Mouse (Mus musculus) stomach, embryonic 16.5 days (tissue): ENCODE results near the gene Gkap1. TPM values are rescaled to one million over a fixed set of nuclear protein-coding genes. Genes with fewer than 3 reads are reported as not detected.

ENCODE experiments used
- ATAC-seq: fragments of 200-750 bp; cut with Nextera tagmentation; 2 replicates; pipeline ENCODE4 v1.8.0; 2017; ENCODE audit warnings: moderate number of reproducible peaks, moderate TSS enrichment; ENCODE audit not compliant: insufficient read depth, low FRiP score
- H3K27ac ChIP-seq: fragments of 300-500 bp; sonication (generic); 2 replicates; pipeline ENCODE4 v1.5.1; 2014; ENCODE audit warnings: low read length
- H3K27me3 ChIP-seq: fragments of 300-500 bp; sonication (generic); 2 replicates; pipeline ENCODE4 v1.6.1; 2014; ENCODE audit warnings: low read length, control low read depth, mixed read lengths; ENCODE audit not compliant: control insufficient read depth, insufficient read depth
- H3K36me3 ChIP-seq: fragments of 300-500 bp; sonication (generic); 2 replicates; pipeline ENCODE4 v1.6.1; 2014; ENCODE audit warnings: low read length; ENCODE audit not compliant: control insufficient read depth, insufficient read depth
- H3K4me1 ChIP-seq: fragments of 300-500 bp; sonication (generic); 2 replicates; pipeline ENCODE4 v1.6.1; 2014; ENCODE audit warnings: low read length, control low read depth, mixed read lengths; ENCODE audit not compliant: control insufficient read depth, insufficient read depth
- H3K4me2 ChIP-seq: fragments of 300-500 bp; sonication (generic); 2 replicates; pipeline ENCODE4 v1.6.1; 2014; ENCODE audit warnings: low read depth, low read length, mixed read lengths
- H3K4me3 ChIP-seq: fragments of 300-500 bp; sonication (generic); replicated peaks from 2 replicates; pipeline ENCODE4 v1.5.1; 2014; ENCODE audit warnings: mild to moderate bottlenecking, low read length
- H3K9ac ChIP-seq: fragments of 300-500 bp; sonication (generic); 2 replicates; pipeline ENCODE4 v1.6.1; 2014; ENCODE audit warnings: low read length
- H3K9me3 ChIP-seq: fragments of 300-500 bp; sonication (generic); replicated peaks from 2 replicates; pipeline ENCODE4 v1.6.1; 2016; ENCODE audit warnings: low read length, control low read depth; ENCODE audit not compliant: control insufficient read depth
- WGBS: fragments of 180-500 bp; shearing (Covaris S2); extraction: QIAGEN DNeasy Blood & Tissue Kit; methylation state at CpG from one replicate; pipeline ENCODE4 v1.1.7; 2014; 5-methylcytosine and 5-hydroxymethylcytosine counted together
- polyA plus RNA-seq: library from polyadenylated mRNA; unstranded; fragments of >200 nt; fragmentation: Nextera tagmentation; extraction: Ambion mirVana; gene quantifications from 2 replicates; pipeline ENCODE4 v1.2.1, GENCODE M21; 2015

The Gkap1 gene
- polyA plus RNA-seq, 1 experiment from 2014 or later, result 17.3 TPM

GRCm38 (mm10) chr13:58301961-58302360 lies 26.5 kb upstream of the Gkap1 start:
- Histone ChIP-seq H3K36me3 (no peaks in the 10 kb centered on the region), H3K9ac (no peak overlapping the region), H3K4me2 (no peak overlapping the region), H3K9me3 (no peaks in the 10 kb centered on the region), H3K4me3 (no peak overlapping the region), H3K27ac (no peak overlapping the region), H3K27me3 (no peaks in the 10 kb centered on the region), H3K4me1 (no peaks in the 10 kb centered on the region)
- 78% methylated on average over 6 of the region's 6 CpGs for WGBS
- no peak for ATAC-seq

GRCm38 (mm10) chr13:58298756-58299155 lies 23.3 kb upstream of the Gkap1 start:
- no peak overlapping the region for H3K27ac ChIP-seq
- H3K9me3 ChIP-seq, result no peaks in the 10 kb centered on the region
- H3K9ac ChIP-seq, result no peak overlapping the region
- no peak for ATAC-seq
- no peak overlapping the region for H3K4me2 ChIP-seq
- no peaks in the 10 kb centered on the region for H3K4me1 ChIP-seq
- WGBS, result 85% methylated on average over 3 of the region's 3 CpGs
- H3K27me3 ChIP-seq, result no peaks in the 10 kb centered on the region
- no peaks in the 10 kb centered on the region for H3K36me3 ChIP-seq
- H3K4me3 ChIP-seq, result no peak overlapping the region

- no peaks in the 10 kb centered on the region for H3K27me3 ChIP-seq
- no peaks in the 10 kb centered on the region for H3K9me3 ChIP-seq
- H3K27ac ChIP-seq, result no peak overlapping the region
- H3K4me2 ChIP-seq, result no peak overlapping the region
- H3K4me1 ChIP-seq, result no peaks in the 10 kb centered on the region
- no peak overlapping the region for H3K9ac ChIP-seq
- no peak for ATAC-seq
- H3K36me3 ChIP-seq, result no peaks in the 10 kb centered on the region
- no peak overlapping the region for H3K4me3 ChIP-seq
- 48% methylated on average over 3 of the region's 3 CpGs for WGBS
Observed at GRCm38 (mm10) chr13:58295582-58295981, 20.1 kb upstream of the Gkap1 start.

GRCm38 (mm10) chr13:58292811-58293210 lies 17.3 kb upstream of the Gkap1 start:
- no peak overlapping the region for H3K27ac ChIP-seq
- H3K4me3 ChIP-seq, result no peak overlapping the region
- no peak for ATAC-seq
- no peaks in the 10 kb centered on the region for H3K27me3 ChIP-seq
- H3K4me2 ChIP-seq, result no peak overlapping the region
- 37% methylated on average over 5 of the region's 5 CpGs for WGBS
- no peaks in the 10 kb centered on the region for H3K36me3 ChIP-seq
- no peaks in the 10 kb centered on the region for H3K4me1 ChIP-seq
- no peak overlapping the region for H3K9ac ChIP-seq
- H3K9me3 ChIP-seq, result no peaks in the 10 kb centered on the region

GRCm38 (mm10) chr13:58289308-58289707 lies 13.8 kb upstream of the Gkap1 start:
- Histone ChIP-seq H3K4me1 (no peaks in the 10 kb centered on the region), H3K27me3 (no peaks in the 10 kb centered on the region), H3K4me3 (no peak overlapping the region), H3K9ac (no peak overlapping the region), H3K27ac (no peak overlapping the region), H3K4me2 (no peak overlapping the region), H3K9me3 (no peaks in the 10 kb centered on the region), H3K36me3 (no peaks in the 10 kb centered on the region)
- WGBS, result 74% methylated on average over 1 of the region's 1 CpGs
- ATAC-seq, result no peak

GRCm38 (mm10) chr13:58287822-58288221 lies 12.3 kb upstream of the Gkap1 start:
- Histone ChIP-seq H3K4me3 (no peak overlapping the region), H3K36me3 (no peaks in the 10 kb centered on the region), H3K27me3 (no peaks in the 10 kb centered on the region), H3K9ac (no peak overlapping the region), H3K9me3 (no peaks in the 10 kb centered on the region), H3K4me1 (no peaks in the 10 kb centered on the region), H3K27ac (no peak overlapping the region), H3K4me2 (no peak overlapping the region)
- peak; percentile 73 for ATAC-seq
- WGBS, result 17% methylated on average over 13 of the region's 13 CpGs

GRCm38 (mm10) chr13:58283466-58283865 lies 8.0 kb upstream of the Gkap1 start:
- Histone ChIP-seq H3K9me3 (no peaks in the 10 kb centered on the region), H3K4me2 (no peak overlapping the region), H3K4me1 (no peaks in the 10 kb centered on the region), H3K27me3 (no peaks in the 10 kb centered on the region), H3K9ac (no peak overlapping the region), H3K36me3 (no peaks in the 10 kb centered on the region), H3K27ac (no peak overlapping the region), H3K4me3 (no peak overlapping the region)
- ATAC-seq, result no peak
- WGBS, result 67% methylated on average over 4 of the region's 4 CpGs

GRCm38 (mm10) chr13:58281936-58282335 lies 6.4 kb upstream of the Gkap1 start:
- Histone ChIP-seq H3K36me3 (no peaks in the 10 kb centered on the region), H3K9ac (no peak overlapping the region), H3K4me3 (no peak overlapping the region), H3K4me1 (no peaks in the 10 kb centered on the region), H3K27me3 (no peaks in the 10 kb centered on the region), H3K9me3 (no peaks in the 10 kb centered on the region), H3K27ac (no peak overlapping the region), H3K4me2 (no peak overlapping the region)
- 63% methylated on average over 4 of the region's 4 CpGs for WGBS
- no peak for ATAC-seq

GRCm38 (mm10) chr13:58280528-58280927 lies 5.0 kb upstream of the Gkap1 start:
- no peak for ATAC-seq
- 78% methylated on average over 3 of the region's 3 CpGs for WGBS
- H3K27me3 ChIP-seq, result no peaks in the 10 kb centered on the region

GRCm38 (mm10) chr13:58276256-58276655 lies 757 bp upstream of the Gkap1 start:
- WGBS, result 70% methylated on average over 10 of the region's 10 CpGs

More at GRCm38 (mm10) chr13:58280528-58280927, 5.0 kb upstream of the Gkap1 start:
- Histone ChIP-seq H3K9me3 (no peaks in the 10 kb centered on the region), H3K9ac (no peak overlapping the region), H3K36me3 (no peaks in the 10 kb centered on the region), H3K27ac (no peak overlapping the region), H3K4me3 (no peak overlapping the region), H3K4me1 (no peaks in the 10 kb centered on the region), H3K4me2 (no peak overlapping the region)

More at GRCm38 (mm10) chr13:58276256-58276655, 757 bp upstream of the Gkap1 start:
- ATAC-seq, result no peak
- Histone ChIP-seq H3K9ac (no peak overlapping the region), H3K4me2 (no peak overlapping the region), H3K4me3 (no peak overlapping the region), H3K9me3 (no peaks in the 10 kb centered on the region), H3K36me3 (no peaks in the 10 kb centered on the region), H3K4me1 (peaks cover 6% of the 10 kb centered on the region; the same call in 1 of the 2 replicates), H3K27me3 (no peaks in the 10 kb centered on the region; the same call in 1 of the 2 replicates), H3K27ac (no peak overlapping the region)
